Mouse (Mus musculus) midbrain, embryonic 10.5 days (tissue): ENCODE measurements around the gene E330034G19Rik. TPM values are rescaled to one million over a fixed set of nuclear protein-coding genes. Genes with fewer than 3 reads are reported as not detected.

Experiments used
- DNase-seq: peaks from one replicate; pipeline ENCODE4 v3.0.0-alpha.2; 2017; ENCODE audit warnings: low spot score
- H3K27ac ChIP-seq: fragments of 300-500 bp; sonication (generic); replicated peaks from 2 replicates; pipeline ENCODE4 v1.5.1; 2016; ENCODE audit warnings: mild to moderate bottlenecking
- H3K27me3 ChIP-seq: fragments of 300-500 bp; sonication (generic); 2 replicates; pipeline ENCODE4 v1.6.1; 2016; ENCODE audit warnings: low read depth, mild to moderate bottlenecking; ENCODE audit not compliant: poor library complexity, severe bottlenecking
- H3K36me3 ChIP-seq: fragments of 300-500 bp; sonication (generic); 2 replicates; pipeline ENCODE4 v1.6.1; 2016; ENCODE audit warnings: mild to moderate bottlenecking, moderate library complexity
- H3K4me1 ChIP-seq: fragments of 300-500 bp; sonication (generic); 2 replicates; pipeline ENCODE4 v1.6.1; 2016
- H3K4me3 ChIP-seq: fragments of 300-500 bp; sonication (generic); 2 replicates; pipeline ENCODE4 v1.5.1; 2016; ENCODE audit warnings: mild to moderate bottlenecking, moderate library complexity
- H3K9me3 ChIP-seq: fragments of 300-500 bp; sonication (generic); replicated peaks from 2 replicates; pipeline ENCODE4 v1.6.1; 2016; ENCODE audit warnings: mild to moderate bottlenecking
- WGBS: fragments of 180-500 bp; shearing (Covaris S2); methylation state at CpG from one replicate; pipeline ENCODE4 v1.1.7; 2016; 5-methylcytosine and 5-hydroxymethylcytosine counted together
- polyA plus RNA-seq: library from polyadenylated mRNA; unstranded; fragments of >200 nt; fragmentation: Nextera tagmentation; extraction: Ambion mirVana; gene quantifications from 2 replicates; pipeline ENCODE4 v1.2.1, GENCODE M21; 2016

E330034G19Rik gene
- not detected in 2 replicates for polyA plus RNA-seq

DNA sequence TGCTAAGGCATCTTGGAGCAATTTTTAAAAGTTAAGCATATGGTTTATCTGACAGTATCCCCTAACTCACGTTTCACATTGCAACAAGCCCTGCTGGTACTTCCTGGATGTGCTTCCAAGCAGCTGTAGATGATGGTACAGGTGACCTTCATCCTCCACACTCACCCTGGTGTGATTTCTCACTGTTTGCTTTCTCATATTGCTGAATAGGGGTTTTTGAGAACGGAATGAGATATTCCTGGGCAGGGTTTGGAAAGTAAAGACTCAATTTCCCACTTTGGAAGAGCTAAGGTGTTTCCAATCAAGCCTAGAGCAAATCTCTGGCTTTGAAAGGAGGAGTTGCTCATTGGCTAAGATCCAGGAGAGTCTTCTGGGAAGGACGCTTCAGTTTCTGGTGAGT is at the start of gene E330034G19Rik:
TSS of gene E330034G19Rik (plus strand) at position 301 of the 400 bp plus-strand sequence.
- Histone ChIP-seq H3K36me3 (no peaks in the 10 kb centered on the region), H3K9me3 (no peaks in the 10 kb centered on the region), H3K4me1 (no peaks in the 10 kb centered on the region), H3K27me3 (no peaks in the 10 kb centered on the region), H3K27ac (no peak within 1 kb of the TSS), H3K4me3 (no peak within 1 kb of the TSS)
- WGBS = 64% methylated on average over 3 of the region's 3 CpGs
- no peak for DNase-seq

DNA sequence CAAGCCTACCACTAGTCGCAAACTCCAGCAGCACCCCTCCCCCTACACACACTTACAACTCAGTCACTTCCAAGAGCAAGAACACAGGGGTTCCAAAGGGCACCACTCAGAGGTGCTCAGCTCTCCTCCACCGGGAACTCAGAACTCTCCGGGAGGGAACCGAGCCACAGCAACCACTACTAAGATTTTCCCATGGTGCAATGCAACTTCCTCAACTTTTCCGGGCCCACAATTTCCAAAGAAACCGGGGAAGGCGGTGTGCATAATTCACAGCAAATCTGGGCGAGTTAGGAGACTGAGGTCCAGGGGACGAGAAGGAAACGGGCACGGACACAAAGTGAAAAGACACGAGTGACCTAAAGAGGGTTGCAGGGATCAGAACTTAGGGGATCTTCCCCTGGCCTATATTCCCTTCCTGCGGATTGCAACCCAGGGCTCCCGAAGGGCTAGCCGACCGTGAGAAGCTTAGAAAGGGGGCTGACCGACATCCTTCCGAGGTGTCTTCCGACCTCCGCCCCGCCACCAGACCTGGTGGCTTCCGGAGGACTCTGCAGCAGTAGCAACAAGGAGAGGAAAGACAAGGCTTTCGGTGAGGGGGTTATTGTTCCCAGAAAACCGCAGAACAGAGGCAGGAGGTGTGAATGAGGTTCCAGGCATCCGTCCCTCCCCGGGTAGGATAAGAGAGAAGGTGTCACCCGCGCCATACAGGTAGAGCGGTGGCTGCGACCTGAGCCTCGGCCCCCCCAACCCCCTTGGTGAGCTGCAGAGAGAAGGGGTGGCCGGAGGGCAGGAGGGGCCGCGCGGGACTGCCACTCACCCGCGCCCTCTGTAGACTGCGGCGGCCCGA is 48.5 kb upstream of the E330034G19Rik start:
- H3K9me3 ChIP-seq = no peaks in the 10 kb centered on the region
- peak; percentile 54 for DNase-seq
- peaks cover 13% of the 10 kb centered on the region for H3K36me3 ChIP-seq
- H3K27me3 ChIP-seq = peaks cover 10% of the 10 kb centered on the region
- peak overlapping the region; percentile 88 for H3K4me3 ChIP-seq
- H3K4me1 ChIP-seq = peaks cover 30% of the 10 kb centered on the region
- under 1% methylated on average over 40 of the region's 40 CpGs for WGBS
- H3K27ac ChIP-seq = peak overlapping the region; percentile 97

DNA sequence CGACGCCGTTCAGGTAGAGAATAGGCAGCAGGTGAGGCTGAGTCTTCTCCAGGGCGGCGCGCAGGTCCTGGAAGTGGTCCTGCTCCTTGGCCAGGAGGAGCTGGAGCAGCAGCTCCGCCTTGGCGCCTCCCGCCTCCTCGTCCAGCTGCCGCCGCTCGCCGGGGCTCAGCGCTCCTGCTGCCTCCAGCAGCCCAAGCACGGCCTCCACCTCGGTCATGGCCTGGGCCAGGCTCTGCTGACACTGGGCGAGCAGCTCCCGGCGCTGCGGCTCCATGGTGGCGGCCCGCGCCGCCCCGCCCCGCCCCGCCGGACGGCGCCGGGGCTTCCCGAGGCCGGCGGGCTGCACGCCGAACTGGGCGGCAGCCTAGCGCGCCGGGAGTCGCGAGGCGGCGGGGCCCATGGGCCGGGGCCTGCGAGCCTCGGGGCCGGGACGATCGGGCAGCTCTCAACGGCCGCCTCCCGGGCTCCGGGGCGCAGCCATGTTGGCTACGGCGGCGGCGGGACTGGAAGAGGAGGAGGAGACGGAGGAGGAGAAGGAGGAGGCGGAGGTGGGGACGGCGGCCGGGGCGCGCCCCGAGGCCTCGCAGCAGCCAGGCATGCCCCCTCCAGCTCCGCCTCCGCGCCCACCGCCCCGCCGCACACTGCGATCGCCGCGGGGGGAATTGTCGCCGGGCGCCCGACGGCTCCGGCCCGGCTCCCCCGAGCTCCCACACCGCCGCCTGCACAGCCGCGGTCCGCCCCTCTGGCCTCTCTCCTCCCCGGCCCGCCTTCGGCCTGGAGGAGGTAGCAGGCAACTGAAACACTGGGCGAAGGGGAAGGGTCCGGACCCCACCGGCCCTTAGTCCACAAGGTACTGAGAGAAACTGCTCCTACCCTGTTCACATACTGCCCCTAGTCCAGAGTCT is 47.6 kb upstream of the E330034G19Rik start, which contains the start of gene Dlg5:
TSS of gene Dlg5 (minus strand) at position 744 of the 905 bp plus-strand sequence.
- H3K4me1 ChIP-seq = peaks cover 30% of the 10 kb centered on the region
- under 1% methylated on average over 89 of the region's 98 CpGs for WGBS
- peaks cover 13% of the 10 kb centered on the region for H3K36me3 ChIP-seq

DNA sequence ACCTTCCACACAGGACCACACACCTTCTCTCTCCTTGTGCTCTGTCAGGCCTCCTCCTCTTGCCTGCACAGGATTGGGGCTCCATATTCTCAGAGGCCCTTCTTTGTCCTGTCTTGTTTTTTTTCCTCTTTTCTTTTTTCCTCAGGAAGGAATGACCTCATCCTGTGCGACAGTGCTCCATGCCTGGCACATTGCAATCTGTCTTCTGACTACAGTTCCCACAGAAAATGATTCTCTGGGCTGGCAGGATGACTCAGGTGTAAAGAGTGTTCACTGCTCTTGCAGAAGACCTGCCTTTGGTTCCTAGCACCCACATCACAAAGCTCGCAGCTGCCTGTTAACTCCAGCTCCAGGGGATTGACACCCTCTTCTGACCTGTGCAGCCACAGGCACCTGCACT is 43.1 kb upstream of the E330034G19Rik start:
- Histone ChIP-seq H3K27me3 (peaks cover 17% of the 10 kb centered on the region), H3K4me3 (no peak overlapping the region), H3K27ac (no peak overlapping the region), H3K9me3 (no peaks in the 10 kb centered on the region), H3K36me3 (no peaks in the 10 kb centered on the region), H3K4me1 (peaks cover 32% of the 10 kb centered on the region)
- WGBS = 74% methylated on average over 2 of the region's 2 CpGs
- DNase-seq = no peak

More for the DNA sequence above, 47.6 kb upstream of the E330034G19Rik start, which contains the start of gene Dlg5:
- Histone ChIP-seq H3K9me3 (no peaks in the 10 kb centered on the region), H3K27ac (peak within 1 kb of the TSS; percentile 97), H3K27me3 (peaks cover 10% of the 10 kb centered on the region), H3K4me3 (peak within 1 kb of the TSS; percentile 88)
- DNase-seq = peak; percentile 79

DNA sequence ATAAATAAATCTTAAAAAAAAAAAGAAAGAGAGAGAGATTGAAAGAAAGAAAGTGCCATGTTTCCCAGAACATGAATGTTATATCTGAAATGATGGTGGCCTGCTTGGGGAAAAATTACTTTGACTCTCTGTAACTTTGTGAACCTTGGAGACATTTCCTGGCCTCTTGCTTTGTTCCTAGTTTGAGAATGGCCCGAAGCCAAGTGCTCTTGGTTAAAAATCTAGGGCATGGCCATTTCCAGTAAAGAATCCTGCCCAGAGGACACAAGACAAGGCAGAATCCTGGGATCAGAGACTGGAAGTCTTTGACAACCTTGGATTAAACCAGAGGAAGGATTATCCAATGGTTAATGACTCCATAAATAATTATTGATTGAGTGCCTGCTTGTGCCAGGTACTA is 41.7 kb upstream of the E330034G19Rik start:
- no peak overlapping the region for H3K4me3 ChIP-seq
- no peaks in the 10 kb centered on the region for H3K36me3 ChIP-seq
- H3K9me3 ChIP-seq = no peaks in the 10 kb centered on the region
- H3K4me1 ChIP-seq = peaks cover 19% of the 10 kb centered on the region
- peaks cover 31% of the 10 kb centered on the region for H3K27me3 ChIP-seq
- 91% methylated on average over 1 of the region's 1 CpGs for WGBS
- no peak overlapping the region for H3K27ac ChIP-seq
- DNase-seq = no peak

DNA sequence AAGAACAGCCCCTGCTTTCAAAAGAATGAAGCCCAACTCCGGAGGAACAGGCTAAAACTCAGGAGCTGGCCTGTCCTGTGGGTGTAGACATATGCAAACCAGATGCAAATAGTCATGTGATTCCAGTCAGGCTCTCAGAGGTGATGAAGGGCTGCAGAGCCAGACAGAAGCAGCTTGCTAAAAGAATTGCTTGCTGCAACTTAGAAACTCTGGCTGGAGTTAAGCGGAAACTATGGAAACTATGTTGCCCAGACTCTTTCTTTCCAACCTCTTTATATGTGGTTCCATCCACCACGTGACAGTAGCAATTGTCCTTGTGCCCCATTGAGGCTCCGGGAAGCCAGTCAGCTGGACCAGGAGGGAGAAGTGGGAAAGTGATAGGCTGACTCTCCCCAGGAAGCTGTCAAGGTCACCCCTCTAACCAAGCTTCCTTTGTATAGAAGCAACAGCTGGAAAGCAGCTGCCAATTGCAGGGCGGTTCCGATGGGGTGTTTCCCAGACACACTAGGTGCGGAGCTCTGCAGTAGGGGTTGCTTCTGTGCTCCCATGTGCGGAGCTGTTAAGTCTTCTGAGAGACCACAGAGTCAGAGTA is 39.3 kb upstream of the E330034G19Rik start:
- Histone ChIP-seq H3K4me3 (peak overlapping the region; percentile 36), H3K4me1 (peaks cover 19% of the 10 kb centered on the region), H3K27ac (peak overlapping the region; percentile 39), H3K9me3 (no peaks in the 10 kb centered on the region), H3K36me3 (no peaks in the 10 kb centered on the region), H3K27me3 (peaks cover 21% of the 10 kb centered on the region; the same call in 1 of the 2 replicates)
- peak; percentile 53 for DNase-seq
- 8% methylated on average over 8 of the region's 8 CpGs for WGBS

DNA sequence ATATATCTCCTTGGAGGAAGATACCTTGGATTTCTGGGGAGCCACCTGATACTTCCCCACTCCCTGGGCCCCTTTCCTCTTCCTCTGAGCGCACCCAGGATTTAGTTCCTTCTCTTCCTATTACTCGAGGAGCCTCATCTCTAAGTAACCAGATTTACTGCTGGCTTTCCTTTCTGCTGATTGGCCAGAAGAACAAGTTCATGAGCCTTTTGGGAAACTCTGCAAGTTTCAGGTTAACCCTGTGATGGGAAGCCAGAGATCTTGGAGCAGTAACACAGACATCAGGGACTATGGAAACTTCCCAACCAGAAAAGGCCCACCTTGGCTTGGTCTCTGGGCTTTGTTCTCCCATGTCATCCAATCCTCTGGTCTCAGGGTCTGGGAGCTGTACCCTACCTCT is 37.1 kb upstream of the E330034G19Rik start:
- 76% methylated on average over 2 of the region's 2 CpGs for WGBS
- Histone ChIP-seq H3K4me1 (peaks cover 19% of the 10 kb centered on the region), H3K27ac (no peak overlapping the region), H3K9me3 (no peaks in the 10 kb centered on the region), H3K4me3 (no peak overlapping the region), H3K27me3 (peaks cover 21% of the 10 kb centered on the region; the same call in 1 of the 2 replicates), H3K36me3 (no peaks in the 10 kb centered on the region)
- DNase-seq = no peak

DNA sequence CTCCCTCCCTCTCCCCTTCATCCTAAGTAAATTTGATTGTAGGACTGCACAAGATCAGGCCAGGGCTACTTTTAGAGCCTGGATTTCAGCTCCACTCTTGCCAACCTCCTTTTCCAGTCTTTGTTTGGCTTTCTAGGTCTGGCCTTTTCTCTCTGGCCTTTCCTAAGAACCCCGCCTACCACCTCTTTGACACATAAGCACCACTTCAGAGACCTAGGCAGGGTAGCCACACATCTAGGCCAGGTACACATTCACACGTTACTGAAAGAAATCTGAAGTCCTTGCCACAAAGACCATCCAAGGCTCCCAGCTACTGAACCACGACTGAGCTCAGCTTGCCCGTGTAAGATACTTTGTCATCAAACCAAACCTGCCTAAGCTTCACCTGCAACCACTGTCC is 32.6 kb upstream of the E330034G19Rik start:
- no peaks in the 10 kb centered on the region for H3K9me3 ChIP-seq
- H3K27ac ChIP-seq = no peak overlapping the region
- H3K36me3 ChIP-seq = no peaks in the 10 kb centered on the region
- H3K4me1 ChIP-seq = peaks cover 21% of the 10 kb centered on the region
- 0 out of 2 replicates have a peak, but pooled peaks cover 10% of the 10 kb centered on the region for H3K27me3 ChIP-seq
- H3K4me3 ChIP-seq = no peak overlapping the region
- 69% methylated on average over 4 of the region's 4 CpGs for WGBS
- DNase-seq = no peak

DNA sequence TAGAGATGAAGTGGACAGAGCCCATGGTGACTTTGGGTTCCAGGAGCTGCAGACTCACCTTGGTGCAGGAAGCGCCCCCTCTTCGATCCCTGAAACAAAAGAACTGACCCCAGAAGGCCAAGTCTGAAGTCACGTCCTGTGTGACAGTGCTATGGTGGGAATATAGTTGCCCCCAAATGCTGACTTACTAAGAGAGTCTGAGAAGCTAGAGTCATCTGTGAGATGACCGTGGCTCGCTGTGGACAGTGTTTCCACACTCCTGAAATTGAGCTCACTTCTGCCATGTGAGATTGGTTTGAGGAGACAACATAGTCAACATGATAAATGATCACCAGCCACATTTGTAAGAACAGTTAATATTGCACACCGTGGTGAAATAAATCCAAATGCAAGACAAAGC is 30.6 kb upstream of the E330034G19Rik start:
- H3K27me3 ChIP-seq = no peaks in the 10 kb centered on the region
- no peaks in the 10 kb centered on the region for H3K9me3 ChIP-seq
- WGBS = 86% methylated on average over 6 of the region's 6 CpGs
- H3K36me3 ChIP-seq = no peaks in the 10 kb centered on the region
- DNase-seq = no peak
- H3K4me1 ChIP-seq = peaks cover 21% of the 10 kb centered on the region
- no peak overlapping the region for H3K4me3 ChIP-seq
- H3K27ac ChIP-seq = peak overlapping the region; percentile 13; the same call in 1 of the 2 replicates

DNA sequence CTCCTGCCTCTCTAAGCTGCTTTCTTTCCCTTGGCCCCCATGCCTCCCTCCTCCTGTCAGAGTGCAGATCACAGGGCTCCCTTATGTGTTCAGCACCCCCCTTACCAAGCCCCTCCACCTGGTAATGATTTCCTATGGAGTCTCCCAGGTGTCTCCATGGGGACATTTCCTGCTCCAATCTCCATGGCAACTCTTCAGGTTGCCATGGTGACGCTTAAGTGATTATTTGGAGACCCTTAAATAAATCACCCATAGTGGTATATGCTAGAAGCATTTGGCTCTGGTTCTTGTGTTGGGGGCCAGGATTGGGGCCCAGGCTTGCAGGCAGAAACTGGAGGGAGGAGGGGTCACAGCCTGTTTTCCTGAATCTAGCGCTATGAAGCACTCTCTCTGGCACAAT is 30.1 kb upstream of the E330034G19Rik start:
- H3K4me1 ChIP-seq = peaks cover 21% of the 10 kb centered on the region
- 65% methylated on average over 2 of the region's 2 CpGs for WGBS
- H3K27me3 ChIP-seq = no peaks in the 10 kb centered on the region
- peak; percentile 29 for DNase-seq
- 0 out of 2 replicates have a peak overlapping the region, but pooled peaks have one; percentile 13 for H3K27ac ChIP-seq
- H3K36me3 ChIP-seq = no peaks in the 10 kb centered on the region
- no peaks in the 10 kb centered on the region for H3K9me3 ChIP-seq
- no peak overlapping the region for H3K4me3 ChIP-seq

DNA sequence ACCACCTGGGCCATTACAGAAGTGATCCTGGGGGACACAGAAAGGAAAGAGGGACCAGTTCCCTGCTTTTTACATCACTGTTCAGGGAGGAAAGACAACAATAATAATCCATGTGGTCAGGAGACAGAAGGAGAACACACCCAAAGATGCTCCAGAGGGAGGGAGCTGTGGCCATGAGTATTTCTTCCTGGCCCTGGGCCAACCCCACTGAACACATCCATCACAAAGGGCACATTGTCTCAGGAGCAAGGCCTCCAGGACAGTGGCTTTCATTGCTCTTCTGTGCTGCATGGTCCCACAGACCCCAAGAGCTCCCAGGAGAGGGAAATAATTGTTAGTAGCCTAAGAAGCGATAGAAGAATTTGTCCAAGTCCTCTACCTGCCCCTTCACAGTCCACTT is 23.4 kb upstream of the E330034G19Rik start:
- H3K9me3 ChIP-seq = no peaks in the 10 kb centered on the region
- no peak overlapping the region for H3K27ac ChIP-seq
- 88% methylated on average over 1 of the region's 1 CpGs for WGBS

DNA sequence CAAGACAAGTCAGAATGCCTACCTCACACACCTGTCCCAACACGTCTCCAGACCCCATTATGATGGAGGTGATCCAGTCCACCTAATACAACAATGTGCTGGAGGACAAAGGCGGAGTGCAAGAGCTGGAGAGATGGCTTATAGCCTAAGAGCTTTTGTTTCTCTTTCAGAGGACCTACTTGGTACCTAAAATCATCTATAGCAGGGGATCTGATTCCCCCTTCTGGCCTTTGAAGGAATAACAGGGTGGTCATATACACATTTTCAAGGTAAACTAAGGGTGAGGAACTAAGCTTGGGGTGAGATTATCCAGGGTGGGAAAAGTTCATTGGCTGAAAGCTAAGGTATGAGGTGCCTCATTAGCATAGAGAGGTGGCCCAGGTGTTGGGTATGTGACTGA is 19.4 kb upstream of the E330034G19Rik start:
- H3K27ac ChIP-seq = no peak overlapping the region
- peak; percentile 13 for DNase-seq
- 54% methylated on average over 2 of the region's 2 CpGs for WGBS

More for the DNA sequence above, 23.4 kb upstream of the E330034G19Rik start:
- H3K27me3 ChIP-seq = no peaks in the 10 kb centered on the region
- no peak overlapping the region for H3K4me3 ChIP-seq
- H3K4me1 ChIP-seq = no peaks in the 10 kb centered on the region
- H3K36me3 ChIP-seq = no peaks in the 10 kb centered on the region
- DNase-seq = no peak

More for the DNA sequence above, 19.4 kb upstream of the E330034G19Rik start:
- Histone ChIP-seq H3K36me3 (no peaks in the 10 kb centered on the region), H3K27me3 (no peaks in the 10 kb centered on the region), H3K9me3 (no peaks in the 10 kb centered on the region), H3K4me1 (no peaks in the 10 kb centered on the region), H3K4me3 (no peak overlapping the region)
